Mouse (Mus musculus) intestine, embryonic 14.5 days (tissue): ENCODE data around the gene Ddx1. TPM values are rescaled to one million over a fixed set of nuclear protein-coding genes. Genes with fewer than 3 reads are reported as not detected.
"Not testable (repeated sequence)": the region's sequence is repeated elsewhere in the genome, so short reads cannot be mapped to it uniquely, and the experiment has no call there.

Experiments used
- ATAC-seq: fragments of 200-750 bp; cut with Nextera tagmentation; replicated peaks from 2 replicates; pipeline ENCODE4 v1.8.0; 2017; ENCODE audit warnings: low read depth, moderate number of reproducible peaks, moderate TSS enrichment, moderate library complexity; ENCODE audit not compliant: low FRiP score, low TSS enrichment
- DNase-seq: peaks from one replicate; pipeline ENCODE4 v3.0.0-alpha.2; 2018; ENCODE audit warnings: low spot score
- H3K27ac ChIP-seq: fragments of 300-500 bp; sonication (generic); 2 replicates; pipeline ENCODE4 v1.5.1; 2014; ENCODE audit warnings: low read depth, mild to moderate bottlenecking, control low read depth
- H3K27me3 ChIP-seq: fragments of 300-500 bp; sonication (generic); replicated peaks from 2 replicates; pipeline ENCODE4 v1.6.1; 2014; ENCODE audit warnings: low read length, control low read depth; ENCODE audit not compliant: control insufficient read depth, insufficient read depth
- H3K36me3 ChIP-seq: fragments of 300-500 bp; sonication (generic); 2 replicates; pipeline ENCODE4 v1.6.1; 2014; ENCODE audit warnings: low read length, control low read depth; ENCODE audit not compliant: control insufficient read depth, insufficient read depth
- H3K4me1 ChIP-seq: fragments of 300-500 bp; sonication (generic); replicated peaks from 2 replicates; pipeline ENCODE4 v1.6.1; 2014; ENCODE audit warnings: low read length, control low read depth, mixed read lengths; ENCODE audit not compliant: control insufficient read depth, insufficient read depth
- H3K4me2 ChIP-seq: fragments of 300-500 bp; sonication (generic); 2 replicates; pipeline ENCODE4 v1.6.1; 2014; ENCODE audit warnings: low read length
- H3K4me3 ChIP-seq: fragments of 300-500 bp; sonication (generic); 2 replicates; pipeline ENCODE4 v1.5.1; 2014; ENCODE audit warnings: low read depth, low read length, control low read depth, mixed read lengths
- H3K9ac ChIP-seq: fragments of 300-500 bp; sonication (generic); 2 replicates; pipeline ENCODE4 v1.6.1; 2014; ENCODE audit warnings: mild to moderate bottlenecking, low read length
- H3K9me3 ChIP-seq: fragments of 300-500 bp; sonication (generic); 2 replicates; pipeline ENCODE4 v1.6.1; 2016; ENCODE audit warnings: low read length, control low read depth; ENCODE audit not compliant: control insufficient read depth
- WGBS: fragments of 180-500 bp; shearing (Covaris S2); extraction: QIAGEN DNeasy Blood & Tissue Kit; methylation state at CpG from one replicate; pipeline ENCODE4 v1.1.7; 2014; 5-methylcytosine and 5-hydroxymethylcytosine counted together
- polyA plus RNA-seq: library from polyadenylated mRNA; unstranded; fragments of >200 nt; fragmentation: Nextera tagmentation; extraction: Ambion mirVana; gene quantifications from 2 replicates; pipeline ENCODE4 v1.2.1, GENCODE M21; 2014

Gene Ddx1
- polyA plus RNA-seq, 1 experiment from 2014 or later, result 149 TPM

GRCm38 (mm10) chr12:13196146-13196545 is 52.9 kb downstream of the Ddx1 start:
- no peaks in the 10 kb centered on the region for H3K36me3 ChIP-seq

GRCm38 (mm10) chr12:13195506-13195905 is 53.5 kb downstream of the Ddx1 start:
- Histone ChIP-seq H3K27me3 (no peaks in the 10 kb centered on the region), H3K9ac (no peak overlapping the region), H3K4me1 (no peaks in the 10 kb centered on the region), H3K27ac (no peak overlapping the region), H3K4me3 (no peak overlapping the region), H3K9me3 (no peaks in the 10 kb centered on the region), H3K4me2 (no peak overlapping the region), H3K36me3 (no peaks in the 10 kb centered on the region)
- ATAC-seq (no peak), DNase-seq (no peak)

More at GRCm38 (mm10) chr12:13196146-13196545, 52.9 kb downstream of the Ddx1 start:
- H3K27me3 ChIP-seq, result no peaks in the 10 kb centered on the region
- H3K9ac ChIP-seq, result no peak overlapping the region
- 79% methylated on average over 4 of the region's 4 CpGs for WGBS
- H3K27ac ChIP-seq, result no peak overlapping the region
- ATAC-seq (no peak), DNase-seq (no peak)
- H3K4me3 ChIP-seq, result no peak overlapping the region
- H3K4me1 ChIP-seq, result no peaks in the 10 kb centered on the region
- no peak overlapping the region for H3K4me2 ChIP-seq
- no peaks in the 10 kb centered on the region for H3K9me3 ChIP-seq

GRCm38 (mm10) chr12:13188059-13188700 is 60.8 kb downstream of the Ddx1 start:
- no peaks in the 10 kb centered on the region for H3K9me3 ChIP-seq
- H3K27me3 ChIP-seq, result no peaks in the 10 kb centered on the region
- 18% methylated on average over 11 of the region's 11 CpGs for WGBS
- H3K36me3 ChIP-seq, result no peaks in the 10 kb centered on the region
- no peak overlapping the region for H3K4me3 ChIP-seq
- H3K27ac ChIP-seq, result no peak overlapping the region
- DNase-seq, result peak; percentile 50
- ATAC-seq, result no peak
- H3K4me2 ChIP-seq, result no peak overlapping the region
- 0 out of 2 replicates have a peak, but pooled peaks cover 4% of the 10 kb centered on the region for H3K4me1 ChIP-seq
- no peak overlapping the region for H3K9ac ChIP-seq

GRCm38 (mm10) chr12:13186209-13186608 is 62.8 kb downstream of the Ddx1 start:
- Histone ChIP-seq H3K4me2 (no peak overlapping the region), H3K4me1 (peaks cover 8% of the 10 kb centered on the region; the same call in 1 of the 2 replicates), H3K36me3 (no peaks in the 10 kb centered on the region), H3K4me3 (no peak overlapping the region), H3K9ac (no peak overlapping the region), H3K27me3 (no peaks in the 10 kb centered on the region), H3K9me3 (no peaks in the 10 kb centered on the region), H3K27ac (no peak overlapping the region)
- ATAC-seq (no peak), DNase-seq (peak; percentile 10)
- 72% methylated on average over 4 of the region's 4 CpGs for WGBS

GRCm38 (mm10) chr12:13184873-13185361 is 64.1 kb downstream of the Ddx1 start:
- H3K9ac ChIP-seq, result no peak overlapping the region
- H3K36me3 ChIP-seq, result no peaks in the 10 kb centered on the region
- H3K9me3 ChIP-seq, result no peaks in the 10 kb centered on the region
- H3K4me3 ChIP-seq, result no peak overlapping the region
- no peak overlapping the region for H3K4me2 ChIP-seq
- ATAC-seq, result no peak
- H3K4me1 ChIP-seq, result peaks cover 19% of the 10 kb centered on the region
- peak; percentile 52 for DNase-seq
- H3K27ac ChIP-seq, result no peak overlapping the region
- H3K27me3 ChIP-seq, result no peaks in the 10 kb centered on the region
- 31% methylated on average over 11 of the region's 11 CpGs for WGBS

GRCm38 (mm10) chr12:13184136-13184535 is 64.9 kb downstream of the Ddx1 start:
- peaks cover 19% of the 10 kb centered on the region for H3K4me1 ChIP-seq
- H3K27me3 ChIP-seq, H3K4me2 ChIP-seq, H3K27ac ChIP-seq, H3K4me3 ChIP-seq, ATAC-seq, H3K9me3 ChIP-seq, DNase-seq, H3K9ac ChIP-seq, H3K36me3 ChIP-seq: not testable (repeated sequence)
- 61% methylated on average over 4 of the region's 4 CpGs for WGBS

GRCm38 (mm10) chr12:13182220-13182619 is 66.8 kb downstream of the Ddx1 start:
- no peak for ATAC-seq
- Histone ChIP-seq H3K27ac (no peak overlapping the region), H3K4me2 (no peak overlapping the region), H3K9me3 (no peaks in the 10 kb centered on the region), H3K4me3 (no peak overlapping the region), H3K9ac (no peak overlapping the region), H3K36me3 (no peaks in the 10 kb centered on the region), H3K4me1 (peaks cover 15% of the 10 kb centered on the region), H3K27me3 (no peaks in the 10 kb centered on the region)
- DNase-seq, result peak; percentile 46
- WGBS, result 64% methylated on average over 8 of the region's 8 CpGs

- no peaks in the 10 kb centered on the region for H3K27me3 ChIP-seq
- H3K27ac ChIP-seq, result no peak overlapping the region
- H3K4me1 ChIP-seq, result peaks cover 20% of the 10 kb centered on the region
- no peak overlapping the region for H3K9ac ChIP-seq
- H3K9me3 ChIP-seq, result no peaks in the 10 kb centered on the region
- 70% methylated on average over 6 of the region's 6 CpGs for WGBS
- no peak overlapping the region for H3K4me2 ChIP-seq
- no peak overlapping the region for H3K4me3 ChIP-seq
- ATAC-seq, result no peak
- DNase-seq, result peak; percentile 48
- no peaks in the 10 kb centered on the region for H3K36me3 ChIP-seq
Observed at GRCm38 (mm10) chr12:13181721-13182120, 67.3 kb downstream of the Ddx1 start.
